Mouse (Mus musculus) adrenal gland, adult 8-10 months (tissue): ENCODE measurements around the gene Sept11. TPM values are rescaled to one million over a fixed set of nuclear protein-coding genes. Genes with fewer than 3 reads are reported as not detected.

Source experiments
- DNase-seq: peaks from one replicate; pipeline ENCODE4 v3.0.0; 2022
- total RNA-seq, 4 experiments: library from RNA; stranded (reverse); gene quantifications; 2 replicates each; pipeline ENCODE4 v1.2.4; 2022

Sept11 gene
- total RNA-seq, 4 experiments from 2014 or later = 40.3 to 44.5 (median 42.4) TPM

GRCm38 (mm10) chr5:93180252-93180651 is 87.0 kb downstream of the Sept11 start:
- no peak for DNase-seq

DNA sequence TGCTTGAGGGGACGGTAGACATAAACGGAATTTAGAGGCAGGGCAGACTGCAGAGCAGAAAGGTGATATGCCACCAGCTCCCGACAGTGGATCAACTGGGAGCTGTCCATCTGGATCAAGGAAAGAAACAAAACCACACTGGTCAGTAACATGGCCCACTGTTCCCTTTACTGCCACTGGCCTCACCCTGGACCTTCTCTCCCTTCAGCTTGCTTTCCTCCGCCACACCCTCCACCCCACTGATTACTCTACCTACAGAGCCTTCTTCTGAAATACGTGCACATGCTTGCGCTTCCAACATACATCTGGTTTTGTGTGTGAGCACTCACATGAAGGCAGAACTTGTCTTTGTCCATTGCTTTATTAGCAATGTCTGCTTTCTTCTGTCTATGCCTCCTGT is 90.1 kb downstream of the Sept11 start:
- no peak for DNase-seq

- DNase-seq = no peak
Measured at GRCm38 (mm10) chr5:93184548-93184947, 91.3 kb downstream of the Sept11 start.

DNA sequence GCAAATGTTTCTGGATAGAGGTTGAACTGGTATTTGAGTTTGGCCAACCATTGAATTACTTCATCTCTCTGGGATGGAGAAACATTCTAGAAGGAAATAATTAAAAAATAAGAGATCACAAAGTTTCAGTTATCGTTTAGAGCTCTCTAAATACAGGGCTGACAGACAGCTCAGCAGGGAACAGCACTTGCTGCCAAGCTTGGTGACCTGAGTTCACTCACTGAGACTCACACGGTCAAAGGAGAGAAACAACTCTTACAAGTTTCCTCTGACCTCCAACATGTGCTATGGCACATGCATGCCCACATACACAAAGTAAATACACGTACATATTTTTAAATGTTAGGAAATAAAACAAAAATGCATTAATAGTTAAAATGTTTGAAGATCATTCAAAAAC is 96.4 kb downstream of the Sept11 start:
- DNase-seq = no peak

DNA sequence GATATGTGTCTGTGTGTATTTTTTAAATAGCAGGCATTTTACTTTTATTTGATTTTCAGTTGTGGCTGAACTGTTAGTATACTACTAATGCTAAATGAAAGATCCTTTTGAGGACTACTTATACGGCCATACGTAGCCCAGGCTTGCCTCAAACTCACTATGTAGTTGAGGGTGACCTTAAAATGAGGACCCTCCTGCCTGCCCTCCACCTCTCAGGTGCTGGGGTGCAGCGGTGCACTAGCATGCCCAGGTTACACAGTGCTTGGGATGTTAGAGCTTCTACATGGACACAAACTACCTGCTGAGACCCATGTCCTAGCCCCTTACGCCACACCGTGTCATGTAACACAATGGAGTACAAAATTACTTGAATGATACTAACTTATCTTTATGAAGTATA is 97.2 kb downstream of the Sept11 start:
- DNase-seq = no peak

GRCm38 (mm10) chr5:93198232-93198631 is 105.0 kb downstream of the Sept11 start:
- no peak for DNase-seq

- DNase-seq = no peak
Measured at GRCm38 (mm10) chr5:93201181-93201580, 107.9 kb downstream of the Sept11 start.

- DNase-seq = peak; percentile 45
Measured at GRCm38 (mm10) chr5:93205371-93206108, 112.3 kb downstream of the Sept11 start.

DNA sequence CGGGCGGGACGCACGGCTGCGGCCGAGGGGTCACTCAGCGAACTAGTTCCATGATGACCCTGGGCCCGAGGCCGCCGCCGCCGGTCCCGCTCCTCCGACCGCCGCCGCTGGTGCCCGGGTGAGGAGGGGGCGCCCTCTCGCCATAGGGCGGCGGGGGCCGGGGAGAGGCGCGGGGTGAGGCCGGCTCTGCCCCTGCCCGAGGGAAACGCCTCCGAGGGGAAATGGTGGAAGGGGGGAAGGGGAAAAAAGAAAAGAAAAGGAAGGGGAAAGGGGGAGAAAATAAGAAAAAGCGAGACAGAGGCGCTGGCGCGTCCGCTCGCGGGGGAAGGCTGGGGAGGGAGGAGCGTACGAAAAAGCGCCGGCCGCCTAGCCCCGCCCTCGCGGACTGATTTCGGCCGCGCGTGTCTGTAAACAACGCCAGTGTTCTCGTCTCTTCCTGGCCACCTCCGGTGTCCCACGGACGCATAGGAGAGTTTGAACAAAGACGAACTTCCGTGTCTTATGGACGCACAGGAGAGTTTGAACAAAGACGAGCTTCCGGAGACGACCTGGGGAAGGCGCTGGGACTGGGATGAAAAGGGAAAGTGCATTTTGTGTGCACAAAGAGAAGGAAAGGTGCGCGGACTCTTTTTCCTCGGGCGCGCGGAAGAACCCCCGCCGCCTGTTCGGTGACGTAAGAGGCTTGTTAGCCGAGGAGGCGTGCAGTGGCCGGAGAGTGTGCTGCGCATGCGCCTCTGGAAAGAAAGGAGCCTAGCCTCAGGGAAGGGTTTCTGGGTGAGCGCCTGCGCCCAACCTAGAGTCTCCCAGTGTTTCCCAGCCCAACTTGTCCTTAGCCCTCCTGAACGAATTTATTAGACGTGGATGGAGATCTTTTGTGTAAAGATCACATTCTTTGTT is 113.1 kb downstream of the Sept11 start, which contains the start of the genes Ccni and 2010109A12Rik:
Gene Ccni (minus strand): TSS at position 387 of the 897 bp plus-strand sequence.
Gene 2010109A12Rik (plus strand): TSS at position 410 of the 897 bp plus-strand sequence.
- DNase-seq = peak; percentile 90

DNA sequence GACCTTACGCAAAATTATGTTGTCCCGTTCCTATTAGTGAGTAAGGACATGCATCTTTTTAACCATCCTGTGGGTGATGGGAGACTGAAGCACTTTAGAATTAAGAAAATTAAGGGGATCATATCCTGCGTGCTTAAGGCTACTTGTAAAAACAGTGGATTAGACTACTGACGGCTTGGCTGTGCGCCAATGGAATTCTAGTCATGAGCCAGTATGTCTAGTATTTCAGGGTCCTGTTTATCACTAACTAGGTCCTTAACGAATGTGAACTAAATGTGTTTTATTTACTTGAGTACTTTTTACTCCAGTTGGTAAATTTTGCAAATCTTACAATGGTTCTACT is 113.7 kb downstream of the Sept11 start:
- peak; percentile 18 for DNase-seq

DNA sequence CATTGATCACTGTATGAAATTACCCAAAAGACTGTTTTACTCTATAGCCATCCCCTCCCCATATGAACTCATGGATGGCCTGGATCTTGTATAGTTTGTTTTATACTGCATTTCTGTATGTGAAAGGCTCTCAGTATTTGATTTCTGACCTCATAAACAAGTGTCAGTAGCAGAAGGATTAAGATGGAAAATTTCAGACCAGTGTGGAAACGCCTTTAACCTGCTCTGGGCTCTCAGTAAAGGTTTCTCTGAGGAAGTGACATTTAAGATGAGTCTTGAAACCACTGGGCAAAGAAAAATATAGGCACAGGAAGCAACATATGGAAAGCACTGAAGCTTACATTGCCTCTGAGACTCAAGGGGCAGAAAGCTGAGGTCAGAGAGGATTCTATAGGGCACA is 114.3 kb downstream of the Sept11 start:
- DNase-seq = no peak

DNA sequence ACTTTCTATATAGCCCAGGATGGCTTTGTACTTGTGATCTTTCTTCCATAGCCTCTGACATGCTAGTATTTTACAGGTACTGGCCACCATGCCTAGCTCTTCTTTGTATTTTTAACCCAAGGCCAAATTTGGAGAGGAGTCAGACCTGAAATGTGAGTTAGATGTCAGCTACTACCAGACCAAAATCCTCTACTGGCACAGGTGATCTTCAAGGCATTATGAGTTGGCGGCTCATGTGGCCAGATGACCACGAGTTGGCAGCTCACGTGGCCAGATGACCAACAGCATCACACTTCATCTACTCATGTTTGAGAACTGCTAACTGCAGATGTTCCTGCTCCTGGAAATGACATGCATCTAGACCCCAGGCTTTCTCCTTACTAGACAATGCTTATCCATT is 125.1 kb downstream of the Sept11 start:
- DNase-seq = no peak

GRCm38 (mm10) chr5:93221661-93222060 is 128.4 kb downstream of the Sept11 start:
- peak; percentile 19 for DNase-seq

DNA sequence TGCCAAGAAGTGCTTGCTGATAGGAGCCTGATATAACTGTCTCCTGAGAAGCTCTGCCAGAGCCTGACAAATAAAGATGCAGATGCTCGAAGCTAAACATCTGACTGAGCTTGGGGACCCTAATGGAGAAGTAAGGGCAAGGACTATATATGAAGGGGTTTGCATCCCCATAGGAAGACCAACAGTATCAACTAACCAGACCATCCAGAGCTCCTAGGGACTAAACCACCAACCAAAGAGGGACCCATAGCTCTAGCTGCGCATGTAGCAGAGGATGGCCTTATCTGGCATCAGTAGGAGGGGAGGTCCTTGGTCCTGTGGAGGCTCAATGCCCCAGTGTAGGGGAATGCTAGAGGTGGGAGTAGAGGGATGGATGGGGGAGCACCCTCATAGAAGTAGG is 131.3 kb downstream of the Sept11 start:
- DNase-seq = no peak

Other genes with a start within 250 kb of the Sept11 start
- gene Sowahb, start 48.4 kb upstream of the Sept11 start, total RNA-seq = under 1 TPM; 0.06 to 0.22 (median 0.10) TPM
- 100 to 1,000 TPM; 148 to 209 (median 180) TPM for gene Ccni, start 113.1 kb downstream of the Sept11 start, total RNA-seq
- 1 to 10 TPM in 1 of 4 experiments, under 1 TPM in 3; 0.65 to 1.3 (median 0.81) TPM for gene 2010109A12Rik, start 113.1 kb downstream of the Sept11 start, total RNA-seq
- 10 to 100 TPM; 20.2 to 23.5 (median 21.2) TPM for gene Ccng2, start 173.8 kb downstream of the Sept11 start, total RNA-seq